In the genomic region with DNA sequence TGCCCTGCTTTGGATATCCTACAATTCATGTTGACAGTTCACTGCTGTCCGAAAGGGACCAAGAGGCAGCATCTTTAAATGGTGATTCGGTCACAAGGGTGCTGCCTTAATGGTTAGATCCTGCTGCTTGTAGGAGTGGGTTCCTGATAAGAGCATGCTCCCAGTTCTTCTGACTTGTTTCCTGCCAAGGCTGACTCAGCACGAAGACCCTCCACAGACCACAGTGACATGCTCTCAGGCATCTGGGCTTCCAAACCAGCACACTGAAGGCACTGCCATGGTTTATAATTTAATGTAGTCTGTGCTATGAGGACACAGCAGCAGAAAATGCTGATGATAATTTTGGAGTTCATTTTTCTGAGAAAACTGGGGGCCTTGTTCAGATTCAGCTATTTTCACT, we compare ENCODE assay signal across 20 mouse cellular contexts.
"Had no signal": no experiment of that assay in that cellular context is flagged by ENCODE, and none has a peak within 500 bp of the region (broad histone marks: within the 10 kb centered on the region; RNA-seq: fewer than 3 reads in every experiment).

No protein-coding gene starts in this region.

- H3K27me3 ChIP-seq: intestine, embryonic 15.5 days; limb, embryonic 12.5 days; limb, embryonic 15.5 days; liver, embryonic 15.5 days; midbrain, embryonic 13.5 days had no signal

- H3K4me3 ChIP-seq: intestine, embryonic 15.5 days; limb, embryonic 12.5 days; limb, embryonic 15.5 days; liver, embryonic 15.5 days; midbrain, embryonic 10.5 days; midbrain, embryonic 13.5 days had no signal

- H3K9me3 ChIP-seq: intestine, embryonic 15.5 days; limb, embryonic 12.5 days; limb, embryonic 15.5 days; liver, embryonic 15.5 days; midbrain, embryonic 10.5 days; midbrain, embryonic 13.5 days had no signal

- DNase-seq: kidney, adult 18-20 months; kidney, adult 9 months; kidney, postnatal 14 days; kidney, postnatal 4 days; left cerebral cortex, postnatal 4 days; lung, embryonic 14.5 days; right cerebral cortex, adult 18-20 months; right cerebral cortex, postnatal 14 days; right cerebral cortex, postnatal 4 days; thymus, adult 2 months; thymus, postnatal 25 days had no signal

- H3K4me2 ChIP-seq: intestine, embryonic 15.5 days; limb, embryonic 12.5 days; limb, embryonic 15.5 days; liver, embryonic 15.5 days; lung, embryonic 14.5 days; midbrain, embryonic 13.5 days had no signal

- ATAC-seq: intestine, embryonic 15.5 days; lung, postnatal 0 days; midbrain, embryonic 13.5 days had no signal

- H3K36me3 ChIP-seq: intestine, embryonic 15.5 days; limb, embryonic 12.5 days; limb, embryonic 15.5 days; liver, embryonic 15.5 days; midbrain, embryonic 10.5 days; midbrain, embryonic 13.5 days had no signal

- H3K4me1 ChIP-seq: intestine, embryonic 15.5 days; limb, embryonic 12.5 days; limb, embryonic 15.5 days; liver, embryonic 15.5 days; midbrain, embryonic 10.5 days; midbrain, embryonic 13.5 days had no signal

- H3K27ac ChIP-seq: intestine, embryonic 15.5 days; limb, embryonic 12.5 days; limb, embryonic 15.5 days; liver, embryonic 15.5 days; macrophage; midbrain, embryonic 10.5 days; midbrain, embryonic 13.5 days; stomach, postnatal 0 days had no signal

- H3K9ac ChIP-seq: intestine, embryonic 15.5 days; limb, embryonic 12.5 days; limb, embryonic 15.5 days; liver, embryonic 15.5 days; lung, embryonic 14.5 days; midbrain, embryonic 13.5 days had no signal
